Mouse (Mus musculus) MN1 (cell line): ENCODE measurements at regions not wholly inside any gene's neighbourhood (a gene's known extent, or its start where the extent isn't known, plus 50 kb on each side); places are given as distances from the start of the nearest gene placed in this dataset.

Experiments used
- DNase-seq: peaks from one replicate; pipeline ENCODE4 v3.0.0-alpha.2; 2016; ENCODE audit warnings: low spot score

- DNase-seq = no peak
Measured at GRCm38 (mm10) chr10:66935731-66936130, 160.2 kb upstream of the Jmjd1c start.

DNA sequence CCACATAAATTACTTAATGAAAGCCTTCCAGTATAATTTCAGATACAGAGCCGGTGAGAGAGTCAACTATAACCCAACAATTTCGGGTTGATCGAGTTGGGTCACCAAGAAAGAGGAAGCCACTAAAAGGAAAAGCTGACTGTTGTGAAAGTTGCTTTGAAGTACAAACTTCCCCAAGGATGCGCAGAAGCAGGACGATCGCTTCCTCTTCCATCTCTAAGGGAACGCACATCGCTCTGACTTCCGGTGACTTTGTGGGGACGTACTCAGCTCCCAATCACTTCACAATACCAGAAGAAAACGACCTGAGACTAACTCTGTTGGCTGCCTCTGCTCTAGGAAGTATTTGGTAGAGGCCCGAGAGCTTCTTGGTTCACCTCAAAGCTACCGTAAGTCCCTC is 158.8 kb upstream of the Jmjd1c start:
- no peak for DNase-seq

DNA sequence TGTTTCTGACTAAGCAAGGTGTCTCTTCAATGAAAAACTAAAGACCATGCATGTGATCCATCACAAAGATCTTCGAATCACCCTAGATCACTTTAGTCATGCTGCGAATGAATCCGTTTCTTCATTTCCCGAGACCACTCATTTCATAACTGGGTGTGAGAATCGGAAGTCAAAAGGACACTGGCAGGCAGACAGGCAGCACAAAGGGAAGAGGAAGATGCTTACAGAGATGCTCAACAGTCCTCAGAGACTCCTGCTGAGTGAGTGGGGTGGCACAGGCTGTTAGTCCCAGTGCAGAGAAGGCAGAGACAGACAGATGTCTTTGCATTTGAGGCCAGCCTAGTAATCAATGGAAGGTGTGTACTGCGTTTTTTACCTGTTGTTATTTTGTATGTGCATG is 155.6 kb upstream of the Jmjd1c start:
- no peak for DNase-seq

- DNase-seq = no peak
Measured at GRCm38 (mm10) chr10:66940922-66941321, 155.0 kb upstream of the Jmjd1c start.

GRCm38 (mm10) chr10:66941974-66942373 is 154.0 kb upstream of the Jmjd1c start:
- DNase-seq = no peak

DNA sequence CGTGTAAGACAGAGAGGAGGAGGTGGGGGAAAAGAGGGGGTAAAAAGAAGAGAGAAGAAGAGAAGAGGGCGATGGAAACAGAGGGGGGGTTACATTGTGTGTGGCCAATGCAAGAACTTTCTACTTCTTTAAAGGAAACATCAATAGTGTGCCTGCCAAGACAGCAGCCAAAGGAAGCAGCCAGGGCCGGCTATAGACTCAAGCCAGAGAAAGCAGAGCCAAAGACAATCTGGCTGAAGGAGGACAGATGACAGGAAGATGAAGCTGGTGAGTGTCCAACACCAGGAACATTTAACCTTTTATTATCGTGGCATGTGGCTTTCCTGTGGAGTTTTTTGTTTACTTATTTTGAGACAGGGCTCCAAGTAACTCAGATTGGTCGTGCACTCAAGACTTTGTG is 152.1 kb upstream of the Jmjd1c start:
- peak; percentile 22 for DNase-seq

DNA sequence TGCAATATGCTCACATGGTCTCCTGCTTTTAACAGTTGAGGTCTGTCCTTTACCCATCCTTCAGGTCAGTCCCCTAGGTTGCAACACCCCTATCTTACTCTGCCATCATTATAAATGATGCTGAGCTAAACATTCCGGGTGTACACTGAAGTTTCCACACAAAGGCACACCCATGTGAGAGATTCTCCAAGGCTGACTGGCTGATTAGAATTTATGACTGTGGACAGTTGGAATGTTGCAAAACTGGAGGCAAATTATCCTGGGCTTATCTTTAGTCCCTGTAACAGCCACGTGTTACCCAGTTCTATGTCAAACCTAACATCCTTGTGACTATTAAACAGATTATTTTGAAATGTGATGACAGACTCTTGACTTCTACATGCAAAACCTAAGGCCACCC is 149.8 kb upstream of the Jmjd1c start:
- no peak for DNase-seq

DNA sequence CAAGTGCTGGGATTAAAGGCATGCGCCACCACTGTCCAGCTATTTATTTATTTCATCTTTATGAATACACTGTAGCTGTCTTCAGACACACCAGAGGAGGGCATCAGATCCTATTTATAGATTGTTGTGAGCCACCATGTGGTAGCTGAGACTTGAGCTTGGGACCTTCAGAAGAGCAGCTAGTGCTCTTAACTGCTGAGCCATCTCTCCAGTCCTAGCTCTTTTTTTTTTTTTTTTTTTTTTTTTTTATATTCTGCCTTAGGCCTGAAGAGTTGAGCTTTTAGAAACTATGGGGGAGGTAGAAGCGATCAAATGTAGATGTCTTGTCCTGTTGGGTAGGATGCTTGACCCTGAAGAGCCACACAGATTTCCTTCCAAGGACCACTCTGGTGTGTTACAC is 147.6 kb upstream of the Jmjd1c start:
- DNase-seq = no peak

- no peak for DNase-seq
Measured at GRCm38 (mm10) chr10:66950441-66950840, 145.5 kb upstream of the Jmjd1c start.

- no peak for DNase-seq
Measured at GRCm38 (mm10) chr10:66951231-66951822, 144.6 kb upstream of the Jmjd1c start.

GRCm38 (mm10) chr10:66951935-66952334 is 144.0 kb upstream of the Jmjd1c start:
- DNase-seq = no peak

- DNase-seq = peak; percentile 40
Measured at GRCm38 (mm10) chr10:66953248-66953975, 142.5 kb upstream of the Jmjd1c start.

DNA sequence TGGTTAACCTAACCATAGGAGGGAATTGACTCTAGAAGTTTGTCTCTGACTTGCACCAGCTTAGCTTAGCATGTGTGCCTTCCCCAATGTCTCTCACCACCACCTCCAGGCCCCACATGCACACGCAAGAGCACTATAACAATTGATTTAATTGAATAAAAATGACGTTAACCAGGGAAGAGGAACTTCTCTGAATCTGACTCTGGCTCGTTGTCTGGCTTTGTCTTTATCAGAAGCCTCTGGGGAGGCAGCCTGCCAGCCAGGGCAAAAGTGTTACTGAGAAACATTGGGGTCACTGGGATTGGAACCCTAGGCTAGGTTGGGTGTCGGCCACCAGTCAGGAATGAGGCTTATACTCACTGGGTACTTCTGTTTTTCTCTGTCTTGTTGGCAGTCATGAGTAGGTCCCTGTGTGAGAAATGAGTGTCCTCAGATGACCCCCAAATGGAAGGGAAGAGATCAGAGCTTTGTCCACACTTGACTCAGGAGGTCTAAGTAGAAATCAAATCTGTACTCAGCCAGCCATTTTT is 141.9 kb upstream of the Jmjd1c start:
- peak; percentile 80 for DNase-seq

DNA sequence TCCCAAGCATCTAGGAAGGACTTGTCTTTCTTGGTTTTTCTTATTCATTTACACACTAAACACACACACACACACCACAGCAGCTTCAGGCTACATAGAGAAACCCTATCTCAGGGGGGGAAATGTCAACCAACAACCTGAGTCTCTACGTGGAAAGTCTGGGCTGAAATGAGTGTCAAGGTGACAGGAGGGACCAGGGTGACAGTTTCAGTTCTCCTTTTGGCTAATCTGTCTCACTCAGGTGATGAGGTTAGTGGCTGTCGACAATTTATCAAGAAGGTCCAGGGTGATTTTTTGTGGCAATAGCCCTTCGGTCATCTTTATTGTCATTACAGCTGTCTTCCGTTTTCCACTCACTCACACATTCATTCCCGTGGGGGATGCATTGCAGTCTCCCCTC is 140.5 kb upstream of the Jmjd1c start:
- DNase-seq = no peak

GRCm38 (mm10) chr10:66956619-66957018 is 139.3 kb upstream of the Jmjd1c start:
- DNase-seq = no peak

- no peak for DNase-seq
Measured at GRCm38 (mm10) chr10:66957373-66957772, 138.6 kb upstream of the Jmjd1c start.
